Mouse (Mus musculus) liver, adult 2 months (tissue): ENCODE measurements around the gene Rpl6. TPM values are rescaled to one million over a fixed set of nuclear protein-coding genes. Genes with fewer than 3 reads are reported as not detected.
"Not testable (repeated sequence)": the region's sequence is repeated elsewhere in the genome, so short reads cannot be mapped to it uniquely, and the experiment has no call there.

Experiments used
- DNase-seq: peaks from one replicate; pipeline ENCODE4 v3.0.0-alpha.2; 2011; ENCODE audit warnings: low read depth, low spot score; ENCODE audit errors: extremely low read depth
- H3K27ac ChIP-seq: fragments of 200-500 bp; replicated peaks from 2 replicates; pipeline ENCODE4 v1.5.1; 2012; ENCODE audit warnings: low read depth, mild to moderate bottlenecking, control low read depth, inconsistent platforms, low read length; ENCODE audit not compliant: insufficient read depth
- H3K27me3 ChIP-seq: fragments of 200-500 bp; 2 replicates; pipeline ENCODE4 v1.6.1; 2012; ENCODE audit warnings: mild to moderate bottlenecking, moderate library complexity, low read length, inconsistent platforms; ENCODE audit not compliant: control insufficient read depth, insufficient read depth
- H3K36me3 ChIP-seq: fragments of 200-500 bp; 2 replicates; pipeline ENCODE4 v1.6.1; 2012; ENCODE audit warnings: low read length, inconsistent platforms; ENCODE audit not compliant: control insufficient read depth, insufficient read depth
- H3K4me1 ChIP-seq: fragments of 200-500 bp; 2 replicates; pipeline ENCODE4 v1.6.1; 2011; ENCODE audit warnings: low read length; ENCODE audit not compliant: control insufficient read depth, insufficient read depth
- H3K4me3 ChIP-seq: fragments of 200-500 bp; 2 replicates; pipeline ENCODE4 v1.5.1; 2011; ENCODE audit warnings: low read depth, mild to moderate bottlenecking, control low read depth, low read length, moderate library complexity; ENCODE audit not compliant: insufficient read depth
- H3K79me2 ChIP-seq: fragments of 200-500 bp; 2 replicates; pipeline ENCODE4 v1.6.1; 2012; ENCODE audit warnings: inconsistent platforms, mild to moderate bottlenecking, low read length, moderate library complexity; ENCODE audit not compliant: control insufficient read depth, insufficient read depth
- H3K9ac ChIP-seq: fragments of 200-500 bp; 2 replicates; pipeline ENCODE4 v1.6.1; 2012; ENCODE audit warnings: low read depth, mild to moderate bottlenecking, control low read depth, inconsistent platforms, low read length
- CTCF ChIP-seq: fragments of 200-500 bp; IDR thresholded peaks from 2 replicates; pipeline ENCODE4 v1.5.1; 2011; ENCODE audit warnings: low read depth, low read length, control low read depth
- POLR2A ChIP-seq: fragments of 200-500 bp; IDR thresholded peaks from 2 replicates; pipeline ENCODE4 v1.6.1; 2011; ENCODE audit warnings: low read length, control low read depth; ENCODE audit not compliant: insufficient read depth; ENCODE audit errors: extremely low read depth
- WGBS: fragments of 180-500 bp; shearing (Covaris S2); methylation state at CpG from one replicate; pipeline ENCODE4 v1.1.7; 2018; 5-methylcytosine and 5-hydroxymethylcytosine counted together
- polyA plus RNA-seq: library from polyadenylated mRNA; depleted of rRNA; stranded (reverse); fragments of >200 nt; gene quantifications from 2 replicates; pipeline ENCODE4 v1.2.3, GENCODE M21; 2012
- total RNA-seq: library from RNA; depleted of rRNA; stranded (reverse); fragments of >200 nt; gene quantifications from 2 replicates; pipeline ENCODE4 v1.2.3, GENCODE M21; 2014

Gene Rpl6
- total and polyA plus RNA-seq, 2 experiments = 135 to 146 TPM

DNA sequence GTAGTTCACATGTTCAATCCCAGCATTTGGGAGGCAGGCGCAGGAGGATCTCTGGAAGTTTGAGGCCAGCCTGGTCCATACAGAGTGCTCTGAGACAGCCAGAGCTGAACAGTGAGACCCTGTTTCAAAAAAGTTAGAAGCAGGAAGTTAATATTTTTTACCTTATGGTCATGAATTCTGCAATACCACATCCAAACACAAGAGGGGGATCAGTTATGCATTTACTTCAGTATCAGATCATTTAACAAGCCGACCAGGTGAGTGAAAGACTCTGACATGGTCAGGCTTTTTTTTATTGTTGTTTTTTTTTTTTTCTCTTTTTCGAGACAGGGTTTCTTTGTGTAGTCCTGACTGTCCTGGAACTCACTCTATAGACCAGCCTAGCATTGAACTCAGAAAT lies 2.5 kb upstream of the Rpl6 start:
- Histone ChIP-seq H3K4me1 (peaks cover 9% of the 10 kb centered on the region), H3K79me2 (peaks cover 3% of the 10 kb centered on the region; the same call in 1 of the 2 replicates), H3K9ac (no peak overlapping the region), H3K36me3 (peaks cover 10% of the 10 kb centered on the region), H3K4me3 (no peak overlapping the region), H3K27ac (no peak overlapping the region), H3K27me3 (no peaks in the 10 kb centered on the region)
- WGBS = 33% methylated on average over 3 of the region's 3 CpGs
- TF ChIP-seq CTCF (peak; percentile 40), POLR2A (no peak)
- DNase-seq = peak; percentile 65

DNA sequence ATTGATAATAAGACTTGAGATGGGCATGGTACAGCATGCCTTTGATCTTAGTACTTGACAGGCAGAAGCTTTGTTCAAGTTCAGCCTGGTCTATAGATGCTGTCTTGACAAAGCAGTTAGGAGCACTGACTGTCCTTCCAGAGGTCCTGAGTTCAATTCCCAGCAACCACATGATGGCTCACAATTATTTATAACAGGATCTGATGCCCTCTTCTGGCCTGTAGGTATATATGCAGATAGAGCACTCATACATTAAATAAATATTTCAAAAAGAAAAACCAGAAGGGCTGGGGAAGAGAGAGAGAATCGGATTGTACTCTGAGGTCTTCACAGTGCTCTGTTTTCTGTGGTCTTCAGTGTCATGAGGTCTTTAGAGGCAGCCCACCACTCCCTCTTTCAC lies 1.8 kb upstream of the Rpl6 start:
- TF ChIP-seq CTCF (peak; percentile 23; the same call in 1 of the 2 replicates), POLR2A (no peak)
- H3K36me3 ChIP-seq = peaks cover 14% of the 10 kb centered on the region
- H3K4me3 ChIP-seq = no peak overlapping the region
- no peak overlapping the region for H3K27ac ChIP-seq
- H3K9ac ChIP-seq = no peak overlapping the region
- peaks cover 9% of the 10 kb centered on the region for H3K4me1 ChIP-seq
- H3K79me2 ChIP-seq = peaks cover 3% of the 10 kb centered on the region; the same call in 1 of the 2 replicates
- H3K27me3 ChIP-seq = no peaks in the 10 kb centered on the region
- no peak for DNase-seq
- WGBS = 80% methylated on average over 1 of the region's 1 CpGs

DNA sequence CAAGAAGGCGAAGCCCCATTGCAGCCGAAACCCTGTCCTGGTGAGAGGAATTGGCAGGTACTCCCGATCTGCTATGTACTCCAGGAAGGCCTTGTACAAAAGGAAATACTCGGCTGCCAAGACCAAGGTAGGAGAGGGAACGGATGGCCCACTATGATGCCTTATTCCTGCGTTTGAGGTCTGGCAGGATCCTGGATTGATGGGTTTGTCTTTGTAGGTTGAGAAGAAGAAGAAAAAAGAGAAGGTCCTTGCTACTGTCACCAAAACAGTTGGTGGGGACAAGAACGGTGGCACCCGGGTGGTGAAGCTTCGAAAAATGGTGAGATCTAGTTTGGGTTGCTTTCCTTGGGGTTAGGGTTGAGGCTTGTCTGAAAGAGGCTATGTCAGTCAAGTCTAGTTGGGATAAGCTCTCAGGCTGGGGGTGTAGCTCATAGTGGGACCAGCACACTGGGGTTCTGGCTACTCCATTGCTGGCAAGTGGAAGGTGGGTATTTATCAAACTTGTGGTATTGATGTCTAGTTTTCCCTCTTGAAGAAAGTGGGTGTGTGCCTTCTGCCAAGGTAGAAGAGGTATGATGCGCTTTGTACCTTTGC lies 1.4 kb downstream of the Rpl6 start:
- H3K27me3 ChIP-seq, H3K79me2 ChIP-seq, DNase-seq, H3K27ac ChIP-seq, H3K4me1 ChIP-seq, H3K4me3 ChIP-seq: not testable (repeated sequence)
- H3K9ac ChIP-seq = peak overlapping the region; percentile 28; the same call in 1 of the 2 replicates
- 59% methylated on average over 8 of the region's 10 CpGs for WGBS
- peaks cover 38% of the 10 kb centered on the region for H3K36me3 ChIP-seq

DNA sequence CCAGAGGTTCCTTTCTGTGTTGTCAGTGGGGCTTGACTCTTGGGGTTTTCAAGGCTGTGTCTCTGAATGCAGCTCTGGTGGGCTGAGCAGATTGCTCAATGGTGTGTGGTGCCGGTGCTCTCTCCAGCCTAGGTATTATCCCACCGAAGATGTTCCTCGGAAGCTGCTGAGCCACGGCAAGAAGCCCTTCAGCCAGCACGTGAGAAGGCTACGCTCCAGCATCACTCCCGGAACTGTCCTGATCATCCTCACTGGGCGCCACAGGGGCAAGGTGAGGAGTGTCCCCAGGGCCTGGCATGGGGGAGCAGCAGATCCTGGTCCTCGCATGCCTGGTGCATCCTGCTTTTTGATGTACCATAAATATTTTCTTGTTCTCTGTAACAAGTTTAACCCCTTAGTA lies 2.3 kb downstream of the Rpl6 start:
- no peak overlapping the region for H3K9ac ChIP-seq
- WGBS = 78% methylated on average over 9 of the region's 9 CpGs
- TF ChIP-seq POLR2A (no peak), CTCF (no peak)
- DNase-seq = no peak
- no peaks in the 10 kb centered on the region for H3K27me3 ChIP-seq
- peaks cover 3% of the 10 kb centered on the region; the same call in 1 of the 2 replicates for H3K79me2 ChIP-seq
- no peak overlapping the region for H3K27ac ChIP-seq
- H3K36me3 ChIP-seq = peaks cover 41% of the 10 kb centered on the region
- no peak overlapping the region for H3K4me3 ChIP-seq
- peaks cover 9% of the 10 kb centered on the region for H3K4me1 ChIP-seq

DNA sequence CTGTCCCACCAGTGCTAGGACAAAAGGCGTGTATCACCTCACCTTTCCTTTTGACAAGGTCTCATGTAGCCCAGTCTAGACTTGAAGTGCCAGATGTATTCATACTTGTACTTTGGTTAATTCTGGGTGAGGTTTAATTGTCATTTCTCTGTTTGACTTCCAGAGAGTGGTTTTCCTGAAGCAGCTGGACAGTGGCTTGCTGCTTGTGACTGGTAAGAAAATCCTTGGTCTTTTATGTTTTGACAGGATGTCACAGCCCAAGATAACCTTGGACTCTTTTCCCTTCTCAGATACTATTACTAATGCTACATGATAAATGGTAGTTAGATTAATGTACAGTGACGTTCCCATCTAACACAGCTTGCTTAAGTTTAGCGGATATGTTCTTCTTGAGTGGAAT lies 2.7 kb downstream of the Rpl6 start:
- no peak for DNase-seq
- Histone ChIP-seq H3K4me1 (peaks cover 9% of the 10 kb centered on the region), H3K9ac (no peak overlapping the region), H3K79me2 (peaks cover 3% of the 10 kb centered on the region; the same call in 1 of the 2 replicates), H3K27me3 (no peaks in the 10 kb centered on the region), H3K4me3 (no peak overlapping the region), H3K36me3 (peaks cover 45% of the 10 kb centered on the region), H3K27ac (no peak overlapping the region)
- TF ChIP-seq POLR2A = no peak
- no peak for TF ChIP-seq CTCF
- WGBS = 78% methylated on average over 3 of the region's 3 CpGs

DNA sequence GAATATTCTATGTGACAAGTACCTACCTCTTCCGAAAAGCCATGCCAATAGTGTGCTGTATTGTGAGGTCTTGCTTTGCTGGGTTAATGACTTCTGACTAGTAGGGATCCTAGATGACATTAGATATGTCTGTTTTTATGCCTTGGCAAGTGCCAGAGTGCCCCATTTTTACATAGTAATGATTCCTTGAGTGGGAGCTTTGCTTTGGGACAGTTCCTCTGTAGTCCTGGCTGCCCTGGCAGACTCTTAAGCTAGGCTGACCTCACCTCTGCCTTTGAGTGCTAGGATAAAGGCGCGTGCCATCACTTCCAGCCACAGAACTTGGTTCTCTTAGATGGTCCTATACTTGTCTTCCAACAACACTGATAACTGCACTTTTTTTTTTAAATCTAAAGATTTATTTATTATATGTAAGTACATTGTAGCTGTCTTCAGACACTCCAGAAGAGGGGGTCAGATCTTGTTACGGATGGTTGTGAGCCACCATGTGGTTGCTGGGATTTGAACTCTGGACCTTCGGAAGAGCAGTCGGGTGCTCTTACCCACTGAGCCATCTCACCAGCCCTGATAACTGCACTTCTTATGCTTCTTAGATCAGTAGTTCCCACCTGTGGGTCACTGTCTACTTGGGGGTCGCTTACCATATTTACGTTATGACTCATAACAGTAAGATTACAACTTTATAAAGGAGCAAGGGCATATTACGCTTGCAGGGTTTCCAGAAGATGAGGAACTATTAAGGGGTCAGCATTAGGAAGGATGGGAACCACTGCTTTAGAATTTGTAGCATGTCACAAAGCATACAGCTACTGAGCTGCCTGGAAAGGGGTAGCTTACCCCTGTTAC lies 5.7 kb downstream of the Rpl6 start:
- Histone ChIP-seq H3K36me3 (peaks cover 48% of the 10 kb centered on the region), H3K4me3 (no peak overlapping the region), H3K9ac (no peak overlapping the region), H3K27me3 (no peaks in the 10 kb centered on the region), H3K79me2 (no peaks in the 10 kb centered on the region), H3K4me1 (peaks cover 7% of the 10 kb centered on the region), H3K27ac (no peak overlapping the region)
- 90% methylated on average over 9 of the region's 9 CpGs for WGBS
- DNase-seq = no peak
- TF ChIP-seq POLR2A (no peak), CTCF (no peak)
